Mouse (Mus musculus) kidney, embryonic 14.5 days (tissue): Measurements from ENCODE around the gene Wrap53. TPM values are rescaled to one million over a fixed set of nuclear protein-coding genes. Genes with fewer than 3 reads are reported as not detected.
"Not testable (repeated sequence)": the region's sequence is repeated elsewhere in the genome, so short reads cannot be mapped to it uniquely, and the experiment has no call there.

Experiments
- ATAC-seq: fragments of 200-750 bp; cut with Nextera tagmentation; 2 replicates; pipeline ENCODE4 v1.8.0; 2017; ENCODE audit warnings: moderate number of reproducible peaks, mild to moderate bottlenecking, moderate TSS enrichment, moderate library complexity; ENCODE audit not compliant: low FRiP score, low TSS enrichment
- H3K27ac ChIP-seq: fragments of 300-500 bp; sonication (generic); 2 replicates; pipeline ENCODE4 v1.5.1; 2014; ENCODE audit warnings: low read depth, mild to moderate bottlenecking, low read length, moderate library complexity, mixed read lengths
- H3K27me3 ChIP-seq: fragments of 300-500 bp; sonication (generic); 2 replicates; pipeline ENCODE4 v1.6.1; 2014; ENCODE audit warnings: mild to moderate bottlenecking, low read length; ENCODE audit not compliant: control insufficient read depth, insufficient read depth
- H3K36me3 ChIP-seq: fragments of 300-500 bp; sonication (generic); 2 replicates; pipeline ENCODE4 v1.6.1; 2014; ENCODE audit warnings: low read length, mixed read lengths; ENCODE audit not compliant: control insufficient read depth, insufficient read depth
- H3K4me1 ChIP-seq: fragments of 300-500 bp; sonication (generic); 2 replicates; pipeline ENCODE4 v1.6.1; 2014; ENCODE audit warnings: low read length, mixed read lengths; ENCODE audit not compliant: control insufficient read depth, insufficient read depth
- H3K4me2 ChIP-seq: fragments of 300-500 bp; sonication (generic); replicated peaks from 2 replicates; pipeline ENCODE4 v1.6.1; 2014; ENCODE audit warnings: low read depth, mild to moderate bottlenecking, low read length
- H3K4me3 ChIP-seq: fragments of 300-500 bp; sonication (generic); 2 replicates; pipeline ENCODE4 v1.5.1; 2014; ENCODE audit warnings: mild to moderate bottlenecking, low read length
- H3K9ac ChIP-seq: fragments of 300-500 bp; sonication (generic); 2 replicates; pipeline ENCODE4 v1.6.1; 2014; ENCODE audit warnings: low read depth, mild to moderate bottlenecking, low read length, moderate library complexity
- H3K9me3 ChIP-seq: fragments of 300-500 bp; sonication (generic); 2 replicates; pipeline ENCODE4 v1.6.1; 2016; ENCODE audit warnings: low read length; ENCODE audit not compliant: control insufficient read depth
- WGBS: fragments of 180-500 bp; shearing (Covaris S2); extraction: QIAGEN DNeasy Blood & Tissue Kit; methylation state at CpG from one replicate; pipeline ENCODE4 v1.1.7; 2014; 5-methylcytosine and 5-hydroxymethylcytosine counted together
- polyA plus RNA-seq: library from polyadenylated mRNA; unstranded; fragments of >200 nt; fragmentation: Nextera tagmentation; extraction: Ambion mirVana; gene quantifications from 2 replicates; pipeline ENCODE4 v1.2.1, GENCODE M21; 2014

Wrap53 gene
- polyA plus RNA-seq = 26.9 and 31.9 TPM in 2 replicates

GRCm38 (mm10) chr11:69580091-69580514, at the start of gene Wrap53, which contains the start of gene Trp53:
Wrap53 (minus strand) TSS chr11:69580255.
Trp53 (plus strand) TSS chr11:69580359.
- peak; percentile 65 for ATAC-seq
- no peaks in the 10 kb centered on the region for H3K27me3 ChIP-seq
- peaks cover 21% of the 10 kb centered on the region; the same call in 1 of the 2 replicates for H3K36me3 ChIP-seq
- peaks cover 29% of the 10 kb centered on the region for H3K4me1 ChIP-seq
- H3K27ac ChIP-seq = peak within 1 kb of the TSS; percentile 97
- peak within 1 kb of the TSS; percentile 83 for H3K4me3 ChIP-seq
- H3K4me2 ChIP-seq = peak within 1 kb of the TSS; percentile 93
- under 1% methylated on average over 13 of the region's 13 CpGs for WGBS
- no peaks in the 10 kb centered on the region for H3K9me3 ChIP-seq
- H3K9ac ChIP-seq = peak within 1 kb of the TSS; percentile 90

- Histone ChIP-seq H3K27ac (no peak overlapping the region), H3K36me3 (peaks cover 2% of the 10 kb centered on the region; the same call in 1 of the 2 replicates), H3K4me3 (no peak overlapping the region), H3K27me3 (no peaks in the 10 kb centered on the region), H3K4me2 (no peak overlapping the region), H3K4me1 (peaks cover 11% of the 10 kb centered on the region), H3K9ac (no peak overlapping the region), H3K9me3 (no peaks in the 10 kb centered on the region)
- no peak for ATAC-seq
- 74% methylated on average over 1 of the region's 1 CpGs for WGBS
These were observed 49.7 kb upstream of the Wrap53 start for GRCm38 (mm10) chr11:69629802-69630201.

- no peaks in the 10 kb centered on the region for H3K36me3 ChIP-seq
- no peaks in the 10 kb centered on the region for H3K9me3 ChIP-seq
- no peaks in the 10 kb centered on the region for H3K27me3 ChIP-seq
- no peak overlapping the region for H3K9ac ChIP-seq
- no peaks in the 10 kb centered on the region for H3K4me1 ChIP-seq
- ATAC-seq = no peak
- 34% methylated on average over 6 of the region's 6 CpGs for WGBS
- no peak overlapping the region for H3K4me3 ChIP-seq
- no peak overlapping the region for H3K27ac ChIP-seq
- no peak overlapping the region for H3K4me2 ChIP-seq
These were observed 48.2 kb upstream of the Wrap53 start for GRCm38 (mm10) chr11:69628286-69628685.

- H3K27me3 ChIP-seq, H3K4me1 ChIP-seq, H3K4me3 ChIP-seq, H3K9me3 ChIP-seq, H3K36me3 ChIP-seq, H3K9ac ChIP-seq, H3K27ac ChIP-seq, ATAC-seq, H3K4me2 ChIP-seq: not testable (repeated sequence)
- WGBS = 85% methylated on average over 2 of the region's 2 CpGs
These were observed 44.3 kb upstream of the Wrap53 start for GRCm38 (mm10) chr11:69624339-69624738.

GRCm38 (mm10) chr11:69623006-69623405, 43.0 kb upstream of the Wrap53 start:
- no peaks in the 10 kb centered on the region for H3K9me3 ChIP-seq
- 58% methylated on average over 4 of the region's 4 CpGs for WGBS
- H3K36me3 ChIP-seq = no peaks in the 10 kb centered on the region
- no peaks in the 10 kb centered on the region; the same call in 1 of the 2 replicates for H3K4me1 ChIP-seq
- peak overlapping the region; percentile 67; the same call in 1 of the 2 replicates for H3K9ac ChIP-seq
- no peak overlapping the region for H3K27ac ChIP-seq
- no peaks in the 10 kb centered on the region for H3K27me3 ChIP-seq
- peak overlapping the region; percentile 71 for H3K4me2 ChIP-seq
- ATAC-seq = no peak
- H3K4me3 ChIP-seq = peak overlapping the region; percentile 51

GRCm38 (mm10) chr11:69622406-69622805, 42.4 kb upstream of the Wrap53 start:
- ATAC-seq = 0 out of 2 replicates have a peak, but pooled peaks have one; percentile 26
- H3K4me3 ChIP-seq = peak overlapping the region; percentile 51
- H3K36me3 ChIP-seq = no peaks in the 10 kb centered on the region
- peak overlapping the region; percentile 45; the same call in 1 of the 2 replicates for H3K27ac ChIP-seq
- H3K27me3 ChIP-seq = no peaks in the 10 kb centered on the region
- no peaks in the 10 kb centered on the region for H3K9me3 ChIP-seq
- WGBS = 29% methylated on average over 6 of the region's 6 CpGs
- H3K9ac ChIP-seq = peak overlapping the region; percentile 67
- no peaks in the 10 kb centered on the region; the same call in 1 of the 2 replicates for H3K4me1 ChIP-seq
- peak overlapping the region; percentile 71 for H3K4me2 ChIP-seq

GRCm38 (mm10) chr11:69621571-69622268, 41.7 kb upstream of the Wrap53 start, which contains the start of gene Sat2:
Sat2 (plus strand) TSS chr11:69622024.
- WGBS = under 1% methylated on average over 20 of the region's 20 CpGs
- Histone ChIP-seq H3K4me1 (no peaks in the 10 kb centered on the region; the same call in 1 of the 2 replicates), H3K27ac (peak within 1 kb of the TSS; percentile 45; the same call in 1 of the 2 replicates), H3K9me3 (no peaks in the 10 kb centered on the region), H3K27me3 (no peaks in the 10 kb centered on the region), H3K4me2 (peak within 1 kb of the TSS; percentile 71), H3K4me3 (peak within 1 kb of the TSS; percentile 51), H3K36me3 (no peaks in the 10 kb centered on the region), H3K9ac (peak within 1 kb of the TSS; percentile 67)
- ATAC-seq = peak; percentile 83

- Histone ChIP-seq H3K4me1 (no peaks in the 10 kb centered on the region; the same call in 1 of the 2 replicates), H3K36me3 (no peaks in the 10 kb centered on the region), H3K9me3 (no peaks in the 10 kb centered on the region), H3K4me2 (no peak overlapping the region), H3K4me3 (no peak overlapping the region), H3K27me3 (no peaks in the 10 kb centered on the region), H3K27ac (no peak overlapping the region), H3K9ac (no peak overlapping the region)
- no peak for ATAC-seq
- WGBS = 80% methylated on average over 7 of the region's 7 CpGs
These were observed 40.5 kb upstream of the Wrap53 start for GRCm38 (mm10) chr11:69620394-69621081.
